Comparison of ENCODE assay signal across 17 mouse cellular contexts in the genomic region with DNA sequence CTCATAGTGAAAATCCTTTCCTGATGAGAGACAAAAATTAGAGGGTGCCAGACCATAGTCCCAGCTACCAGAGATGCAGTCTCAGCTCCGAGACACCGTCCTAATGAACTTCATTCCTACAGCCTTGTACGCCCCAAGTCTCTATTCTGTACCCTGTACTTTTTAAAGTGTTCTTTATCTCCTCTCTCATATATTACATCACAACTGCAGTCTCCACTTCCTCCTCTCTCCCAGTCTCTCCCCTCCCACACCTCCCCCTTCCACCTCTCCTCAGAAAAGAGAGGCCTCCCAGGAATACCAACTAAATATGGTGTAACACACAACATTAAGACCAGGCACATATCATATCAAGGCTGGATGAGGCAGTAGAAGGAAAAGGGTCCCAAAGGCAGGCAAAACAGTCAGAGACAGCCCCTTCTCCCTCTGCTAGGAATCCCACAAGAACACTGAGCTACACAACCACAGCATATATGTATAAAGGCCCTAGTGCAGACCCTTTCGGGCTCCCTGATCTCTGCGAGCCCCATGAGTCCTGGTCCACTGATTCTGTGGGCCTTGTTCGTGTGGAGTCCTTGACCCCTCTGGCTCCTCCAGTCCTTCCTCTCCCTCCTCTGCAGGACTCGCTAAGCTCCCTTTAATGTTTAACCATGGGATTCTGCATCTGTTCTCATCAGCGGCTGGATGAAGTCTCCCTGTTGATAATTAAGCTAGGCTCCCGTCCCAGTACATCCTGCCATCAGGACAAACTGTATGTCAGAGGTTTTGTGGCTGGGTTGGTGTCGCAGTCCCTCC.
DNase-seq lines count a peak whose midpoint lies in the region; ATAC-seq and TF ChIP-seq lines count a peak whose summit lies in the region.
"Had no signal": no experiment of that assay in that cellular context is flagged by ENCODE, and none has a peak within 500 bp of the region (broad histone marks: within the 10 kb centered on the region; RNA-seq: fewer than 3 reads in every experiment).

No protein-coding gene starts in this region.

- H3K27me3 ChIP-seq in intestine, postnatal 0 days (replicated peaks; ENCODE audit: control insufficient read depth, insufficient read depth, low read length) = no peaks in the 10 kb centered on the region
- H3K27me3 ChIP-seq in kidney, embryonic 16.5 days (ENCODE audit: insufficient read depth, low read length) = no peaks in the 10 kb centered on the region
- H3K27me3 ChIP-seq in liver, embryonic 13.5 days = no peaks in the 10 kb centered on the region
- H3K27me3 ChIP-seq: embryonic facial prominence, embryonic 13.5 days; limb, embryonic 13.5 days had no signal

- H3K27ac ChIP-seq in intestine, postnatal 0 days (ENCODE audit: low read depth, low read length) = no peak overlapping the region; the same call in 1 of the 2 replicates
- peak overlapping the region; percentile 9; the same call in 1 of the 2 replicates for H3K27ac ChIP-seq in kidney, embryonic 16.5 days (ENCODE audit: low read length)
- peak overlapping the region; percentile 47; the same call in 1 of the 2 replicates for H3K27ac ChIP-seq in liver, embryonic 13.5 days
- H3K27ac ChIP-seq: embryonic facial prominence, embryonic 13.5 days; heart, adult 2 months; hindbrain, embryonic 10.5 days; limb, embryonic 13.5 days had no signal

- H3K4me2 ChIP-seq in intestine, postnatal 0 days (replicated peaks; ENCODE audit: low read depth) = peak overlapping the region; percentile 46; the same call in 1 of the 2 replicates
- H3K4me2 ChIP-seq in kidney, embryonic 16.5 days (replicated peaks; ENCODE audit: low read depth, low read length) = no peak overlapping the region
- no peak overlapping the region for H3K4me2 ChIP-seq in liver, embryonic 13.5 days
- H3K4me2 ChIP-seq: embryonic facial prominence, embryonic 13.5 days; limb, embryonic 13.5 days had no signal

- H3K4me1 ChIP-seq in intestine, postnatal 0 days (replicated peaks; ENCODE audit: control insufficient read depth, insufficient read depth, low read length) = 0 out of 2 replicates have a peak, but pooled peaks cover 4% of the 10 kb centered on the region
- 0 out of 2 replicates have a peak, but pooled peaks cover 2% of the 10 kb centered on the region for H3K4me1 ChIP-seq in kidney, embryonic 16.5 days (ENCODE audit: insufficient read depth, low read length)
- H3K4me1 ChIP-seq in liver, embryonic 13.5 days (replicated peaks) = no peaks in the 10 kb centered on the region
- H3K4me1 ChIP-seq: embryonic facial prominence, embryonic 13.5 days; hindbrain, embryonic 10.5 days had no signal

- 38% methylated on average over 10 of the region's 10 CpGs for WGBS in intestine, postnatal 0 days
- WGBS in kidney, embryonic 16.5 days = 69% methylated on average over 10 of the region's 10 CpGs
- 70% methylated on average over 10 of the region's 10 CpGs for WGBS in liver, embryonic 13.5 days (ENCODE audit: insufficient replicate concordance)

- no peaks in the 10 kb centered on the region for H3K36me3 ChIP-seq in intestine, postnatal 0 days (ENCODE audit: control insufficient read depth, insufficient read depth)
- no peaks in the 10 kb centered on the region for H3K36me3 ChIP-seq in kidney, embryonic 16.5 days (ENCODE audit: insufficient read depth, low read length)
- no peaks in the 10 kb centered on the region for H3K36me3 ChIP-seq in liver, embryonic 13.5 days
- H3K36me3 ChIP-seq: embryonic facial prominence, embryonic 13.5 days; hindbrain, embryonic 10.5 days; limb, embryonic 13.5 days had no signal

- TF ChIP-seq CTCF in intestine, postnatal 0 days (IDR thresholded peaks at IDR 0.05; ENCODE audit: low read depth) = no peak

- no peak overlapping the region for H3K9ac ChIP-seq in intestine, postnatal 0 days (ENCODE audit: low read depth, low read length)
- H3K9ac ChIP-seq in kidney, embryonic 16.5 days (replicated peaks; ENCODE audit: low read length) = no peak overlapping the region
- no peak overlapping the region for H3K9ac ChIP-seq in liver, embryonic 13.5 days
- H3K9ac ChIP-seq: embryonic facial prominence, embryonic 13.5 days; limb, embryonic 13.5 days had no signal

- no peak for DNase-seq in liver, embryonic 13.5 days
- no peak for DNase-seq in thymus, adult 18-20 months
- DNase-seq in B cell, adult 2 months = no peak
- DNase-seq in lung, postnatal 4 days = no peak
- DNase-seq: cerebellum, adult 8-10 months; gastrocnemius, postnatal 10 days; heart, adult 2 months; layer of hippocampus, adult 9-11 months had no signal

- 0 out of 2 replicates have a peak, but pooled peaks have one; percentile 7 for ATAC-seq in common myeloid progenitor, adult 5-6 weeks (replicated peaks; ENCODE audit: low read depth, poor library complexity, severe bottlenecking)
- ATAC-seq in intestine, postnatal 0 days = peak; percentile 92
- ATAC-seq in kidney, embryonic 16.5 days (ENCODE audit: low FRiP score, low TSS enrichment) = peak; percentile 91
- ATAC-seq in liver, embryonic 13.5 days (ENCODE audit: low read depth) = peak; percentile 64
- ATAC-seq in megakaryocyte progenitor cell, adult 5-6 weeks (replicated peaks; ENCODE audit: poor library complexity) = no peak
- ATAC-seq: inflammation-experienced regulatory T-cells, adult 6 months; lung, postnatal 0 days had no signal

- no peak overlapping the region for H3K4me3 ChIP-seq in intestine, postnatal 0 days (ENCODE audit: low read depth, low read length)
- no peak overlapping the region for H3K4me3 ChIP-seq in kidney, embryonic 16.5 days (ENCODE audit: low read length)
- H3K4me3 ChIP-seq in liver, embryonic 13.5 days (replicated peaks) = no peak overlapping the region
- H3K4me3 ChIP-seq: embryonic facial prominence, embryonic 13.5 days; heart, adult 2 months; hindbrain, embryonic 10.5 days; limb, embryonic 13.5 days had no signal

- H3K9me3 ChIP-seq in intestine, postnatal 0 days (ENCODE audit: control insufficient read depth) = no peaks in the 10 kb centered on the region
- no peaks in the 10 kb centered on the region for H3K9me3 ChIP-seq in kidney, embryonic 16.5 days (ENCODE audit: low read length)
- H3K9me3 ChIP-seq in liver, embryonic 13.5 days (replicated peaks) = no peaks in the 10 kb centered on the region
- H3K9me3 ChIP-seq: embryonic facial prominence, embryonic 13.5 days; hindbrain, embryonic 10.5 days; limb, embryonic 13.5 days had no signal
